Comparison of ENCODE assay signal across 29 mouse cellular contexts in the genomic region with DNA sequence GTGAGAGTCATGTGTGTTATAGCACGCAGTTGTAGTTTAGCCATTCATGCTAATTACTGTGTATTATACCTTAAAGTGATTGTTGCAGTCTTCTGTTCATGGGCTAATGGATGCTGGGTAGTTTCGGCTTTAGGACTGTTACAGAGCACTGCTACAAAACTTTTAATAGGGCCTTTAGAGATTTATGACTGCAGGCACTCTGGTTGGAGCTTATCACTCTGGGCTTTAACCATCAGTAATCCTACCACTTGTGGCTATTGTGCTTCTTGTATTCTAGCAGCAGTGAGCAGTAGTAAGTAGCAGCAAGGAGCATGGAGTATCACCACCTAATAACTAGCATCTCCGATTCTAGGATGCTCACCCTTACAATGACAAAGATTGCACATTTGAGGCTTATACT.
"Had no signal": no experiment of that assay in that cellular context is flagged by ENCODE, and none has a peak within 500 bp of the region (broad histone marks: within the 10 kb centered on the region; RNA-seq: fewer than 3 reads in every experiment).

No protein-coding gene starts in this region.

- ATAC-seq: forebrain, embryonic 13.5 days; forebrain, embryonic 14.5 days; forebrain, embryonic 15.5 days; forebrain, embryonic 16.5 days; forebrain, postnatal 0 days had no signal

- H3K4me1 ChIP-seq: embryonic facial prominence, embryonic 10.5 days; embryonic facial prominence, embryonic 12.5 days; embryonic facial prominence, embryonic 13.5 days; embryonic facial prominence, embryonic 15.5 days; forebrain, embryonic 10.5 days; forebrain, embryonic 12.5 days; forebrain, embryonic 13.5 days; forebrain, embryonic 15.5 days had no signal

- H3K9me3 ChIP-seq: embryonic facial prominence, embryonic 10.5 days; embryonic facial prominence, embryonic 12.5 days; embryonic facial prominence, embryonic 13.5 days; embryonic facial prominence, embryonic 15.5 days; forebrain, embryonic 10.5 days; forebrain, embryonic 12.5 days; forebrain, embryonic 13.5 days; forebrain, embryonic 15.5 days had no signal

- H3K4me3 ChIP-seq: embryonic facial prominence, embryonic 10.5 days; embryonic facial prominence, embryonic 12.5 days; embryonic facial prominence, embryonic 13.5 days; embryonic facial prominence, embryonic 15.5 days; erythroblast, embryonic 14.5 days; forebrain, embryonic 10.5 days; forebrain, embryonic 12.5 days; forebrain, embryonic 13.5 days; forebrain, embryonic 15.5 days; gastrocnemius, adult 2 months; heart, adult 2 months had no signal

- H3K4me2 ChIP-seq: embryonic facial prominence, embryonic 12.5 days; embryonic facial prominence, embryonic 13.5 days; embryonic facial prominence, embryonic 15.5 days; forebrain, embryonic 12.5 days; forebrain, embryonic 13.5 days; forebrain, embryonic 15.5 days had no signal

- H3K36me3 ChIP-seq: embryonic facial prominence, embryonic 10.5 days; embryonic facial prominence, embryonic 12.5 days; embryonic facial prominence, embryonic 13.5 days; embryonic facial prominence, embryonic 15.5 days; forebrain, embryonic 10.5 days; forebrain, embryonic 12.5 days; forebrain, embryonic 15.5 days had no signal

- H3K9ac ChIP-seq: embryonic facial prominence, embryonic 12.5 days; embryonic facial prominence, embryonic 13.5 days; embryonic facial prominence, embryonic 15.5 days; forebrain, embryonic 12.5 days; forebrain, embryonic 13.5 days; forebrain, embryonic 15.5 days; forebrain, postnatal 0 days had no signal

- DNase-seq: cerebellum, adult 2 months; cerebellum, adult 8-10 months; cerebellum, adult 9-10 months; cerebellum, adult 9-11 months; cerebellum, postnatal 10 days; cerebellum, postnatal 14 days; cerebellum, postnatal 25 days; cerebellum, postnatal 36 days; embryo, embryonic 11 days; forebrain, postnatal 0 days; gastrocnemius, adult 2 months; gastrocnemius, postnatal 10 days; gastrocnemius, postnatal 14 days; gastrocnemius, postnatal 25 days; gastrocnemius, postnatal 36 days; heart, adult 11 months; heart, adult 18-20 months; heart, adult 2 months had no signal

- H3K27me3 ChIP-seq: embryonic facial prominence, embryonic 12.5 days; embryonic facial prominence, embryonic 13.5 days; embryonic facial prominence, embryonic 15.5 days; forebrain, embryonic 12.5 days; forebrain, embryonic 13.5 days; forebrain, embryonic 15.5 days had no signal

- H3K27ac ChIP-seq: embryonic facial prominence, embryonic 10.5 days; embryonic facial prominence, embryonic 12.5 days; embryonic facial prominence, embryonic 13.5 days; embryonic facial prominence, embryonic 15.5 days; forebrain, embryonic 10.5 days; forebrain, embryonic 12.5 days; forebrain, embryonic 13.5 days; forebrain, embryonic 15.5 days; gastrocnemius, adult 2 months; heart, adult 2 months had no signal
